Mouse (Mus musculus) lung, adult 2 months (tissue): ENCODE results near the gene Gba2.

ENCODE experiments used
- CTCF ChIP-seq: fragments of 200-500 bp; IDR thresholded peaks from 2 replicates; pipeline ENCODE4 v1.5.1; 2011; ENCODE audit warnings: mild to moderate bottlenecking, low read length, control low read depth; ENCODE audit not compliant: insufficient read depth
- POLR2A ChIP-seq: fragments of 200-500 bp; IDR thresholded peaks from 2 replicates; pipeline ENCODE4 v1.6.1; 2011; ENCODE audit warnings: low read depth, mild to moderate bottlenecking, control low read depth, low read length, borderline replicate concordance; ENCODE audit errors: extremely low read depth

DNA sequence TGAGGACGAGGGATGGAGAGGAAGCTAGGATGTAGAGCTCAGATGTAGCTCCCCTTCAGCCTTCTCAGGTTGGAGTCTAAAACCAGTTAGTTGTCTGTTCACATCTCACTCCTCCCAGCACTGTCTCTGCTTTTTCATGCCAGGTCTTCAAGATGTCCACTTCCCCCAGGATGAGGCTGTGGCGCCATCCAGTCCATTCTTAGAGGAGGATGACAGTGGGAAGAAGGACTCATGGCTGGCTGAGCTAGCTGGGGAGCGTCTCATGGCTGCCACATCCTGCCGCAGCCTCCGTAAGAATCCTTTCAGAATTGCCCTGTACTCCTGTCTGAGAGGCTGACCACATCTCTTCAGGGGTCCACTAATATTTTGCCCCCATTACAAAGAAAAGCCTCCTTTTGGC is 2.0 kb upstream of the Gba2 start:
- TF ChIP-seq CTCF (no peak), POLR2A (no peak)
